Mouse (Mus musculus) erythroblast, embryonic 14.5 days (primary cell): ENCODE measurements around the gene Acp6.

Source experiments
- GATA1 ChIP-seq: IDR thresholded peaks from 2 replicates; pipeline ENCODE4 v1.6.1; 2012; ENCODE audit warnings: low read length, inconsistent platforms, mixed read lengths
- TAL1 ChIP-seq: IDR thresholded peaks from 3 replicates; pipeline ENCODE4 v1.6.1; 2012; ENCODE audit warnings: low read length, inconsistent platforms, mixed read lengths

DNA sequence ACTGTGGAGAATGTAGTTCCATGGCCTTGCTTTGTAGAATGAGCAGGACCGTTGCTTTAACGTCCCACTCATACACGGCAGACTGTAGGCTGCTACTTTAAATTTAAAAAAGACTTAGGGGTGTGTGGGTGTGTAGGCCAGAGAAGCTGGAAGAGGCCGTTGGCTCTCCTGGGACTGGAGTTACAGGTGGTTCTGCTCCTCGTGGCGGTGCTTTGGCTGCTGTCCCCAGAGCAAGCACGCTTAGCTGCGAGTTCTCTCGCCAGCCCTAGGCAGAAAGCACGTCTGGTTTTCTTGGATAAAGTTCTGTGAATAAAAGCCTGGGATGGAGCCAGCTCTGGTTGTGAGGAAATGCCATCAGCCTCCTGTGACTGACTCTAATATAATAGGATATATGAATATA, 2.3 kb downstream of the Acp6 start:
- TF ChIP-seq GATA1 = no peak
- no peak for TF ChIP-seq TAL1
